Mouse (Mus musculus) liver, postnatal 0 days (tissue): ENCODE data around the gene Mov10.

Source experiments
- CTCF ChIP-seq: sonication (generic); IDR thresholded peaks from 2 replicates; pipeline ENCODE4 v1.5.1; 2016; ENCODE audit warnings: antibody characterized with exemption, low read depth
- EP300 ChIP-seq: IDR thresholded peaks from 2 replicates; pipeline ENCODE4 v1.6.1; 2016; ENCODE audit warnings: antibody characterized with exemption, low read depth, mild to moderate bottlenecking

- no peak for TF ChIP-seq CTCF
- no peak for TF ChIP-seq EP300
Measured at GRCm38 (mm10) chr3:104804312-104804711, 14.1 kb downstream of the Mov10 start.
